Mouse (Mus musculus) CH12.LX (cell line): ENCODE measurements at regions not wholly inside any gene's neighbourhood (a gene's known extent, or its start where the extent isn't known, plus 50 kb on each side); places are given as distances from the start of the nearest gene placed in this dataset.

Experiments
- DNase-seq: peaks from one replicate; pipeline ENCODE4 v3.0.0-alpha.2; 2013; ENCODE audit errors: extremely low read depth
- H3K27ac ChIP-seq: 2 replicates; pipeline ENCODE4 v1.5.1; 2012; ENCODE audit warnings: low read depth, mild to moderate bottlenecking, control low read depth, moderate library complexity; ENCODE audit not compliant: insufficient read depth
- H3K27me3 ChIP-seq: replicated peaks from 2 replicates; pipeline ENCODE3; 2012; ENCODE audit warnings: inconsistent platforms
- H3K36me3 ChIP-seq, 2 experiments: replicated peaks in 1 of 2; 2 replicates each; pipeline versions ENCODE3 to v1.6.1; 2012; ENCODE audit warnings: inconsistent platforms in 1 of 2, low read length in 1 of 2, mild to moderate bottlenecking in 1 of 2, mixed read lengths in 1 of 2, moderate library complexity in 1 of 2; ENCODE audit not compliant: control insufficient read depth in 1 of 2, insufficient read depth in 1 of 2
- H3K4me1 ChIP-seq, 2 experiments: 2 replicates each; pipeline ENCODE4 v1.6.1; 2012; ENCODE audit warnings: inconsistent platforms in 1 of 2, moderate library complexity in 1 of 2; ENCODE audit not compliant: insufficient read depth in 2 of 2, control insufficient read depth in 1 of 2
- H3K4me2 ChIP-seq: 2 replicates; pipeline ENCODE4 v1.6.1; 2012; ENCODE audit warnings: low read depth, mild to moderate bottlenecking, control low read depth; ENCODE audit not compliant: poor library complexity, insufficient read depth, severe bottlenecking
- H3K4me3 ChIP-seq, 3 experiments: fragments of 150-350 bp in 1 of 3; sonication (generic) in 1 of 3; replicated peaks in 1 of 3; 2 replicates each; pipeline versions ENCODE3 to v1.5.1; 2011 to 2012; ENCODE audit warnings: low read depth in 2 of 3, low read length in 2 of 3, mild to moderate bottlenecking in 2 of 3, moderate library complexity in 2 of 3, control low read depth in 1 of 3, improper control_type of control experiment in 1 of 3, inconsistent platforms in 1 of 3, mixed read lengths in 1 of 3; ENCODE audit not compliant: poor library complexity in 1 of 3
- H3K79me2 ChIP-seq: replicated peaks from 2 replicates; pipeline ENCODE4 v1.6.1; 2012; ENCODE audit warnings: mild to moderate bottlenecking, moderate library complexity; ENCODE audit not compliant: control insufficient read depth, poor library complexity, insufficient read depth, severe bottlenecking; ENCODE audit errors: extremely low read depth
- H3K9ac ChIP-seq: 2 replicates; pipeline ENCODE4 v1.6.1; 2012; ENCODE audit warnings: low read depth, mild to moderate bottlenecking, control low read depth, moderate library complexity; ENCODE audit not compliant: insufficient read depth
- H3K9me3 ChIP-seq: replicated peaks from 2 replicates; pipeline ENCODE3; 2012; ENCODE audit warnings: low read length, inconsistent platforms, mixed read lengths
- CHD1 ChIP-seq: IDR thresholded peaks from 2 replicates; pipeline ENCODE4 v1.6.1; 2012; ENCODE audit warnings: low read depth, low read length, improper control_type of control experiment, inconsistent platforms
- CHD2 ChIP-seq: IDR thresholded peaks from 2 replicates; pipeline ENCODE4 v1.6.1; 2011; ENCODE audit warnings: low read length, improper control_type of control experiment
- CTCF ChIP-seq, 2 experiments: IDR thresholded peaks in 1 of 2; conservative IDR thresholded peaks in 1 of 2; 2 replicates each; pipeline ENCODE4 v1.5.1; 2011 to 2012; ENCODE audit warnings: low read depth in 2 of 2, low read length in 2 of 2, improper control_type of control experiment in 1 of 2, inconsistent platforms in 1 of 2, mild to moderate bottlenecking in 1 of 2, moderate library complexity in 1 of 2
- ELF1 ChIP-seq: IDR thresholded peaks from 2 replicates; pipeline ENCODE4 v1.6.1; 2014; ENCODE audit warnings: low read depth, mild to moderate bottlenecking, inconsistent platforms, low read length, improper control_type of control experiment
- EP300 ChIP-seq: IDR thresholded peaks from 2 replicates; pipeline ENCODE4 v1.6.1; 2011; ENCODE audit warnings: low read length, improper control_type of control experiment
- ETS1 ChIP-seq: conservative IDR thresholded peaks from 2 replicates; pipeline ENCODE4 v1.6.1; 2012; ENCODE audit warnings: low read depth, mild to moderate bottlenecking, inconsistent platforms, low read length, improper control_type of control experiment, moderate library complexity
- GABPA ChIP-seq: IDR thresholded peaks from 2 replicates; pipeline ENCODE4 v1.6.1; 2012; ENCODE audit warnings: low read depth, low read length, improper control_type of control experiment, inconsistent platforms; ENCODE audit not compliant: insufficient replicate concordance
- HCFC1 ChIP-seq: IDR thresholded peaks from 2 replicates; pipeline ENCODE4 v1.6.1; 2012; ENCODE audit warnings: low read depth, mild to moderate bottlenecking, inconsistent platforms, low read length, improper control_type of control experiment
- JUN ChIP-seq: IDR thresholded peaks from 2 replicates; pipeline ENCODE4 v1.6.1; 2011; ENCODE audit warnings: low read depth, mild to moderate bottlenecking, low read length, improper control_type of control experiment, moderate library complexity; ENCODE audit not compliant: insufficient read depth
- JUND ChIP-seq: conservative IDR thresholded peaks from 2 replicates; pipeline ENCODE4 v1.6.1; 2011; ENCODE audit warnings: low read depth, low read length, improper control_type of control experiment
- KAT2A ChIP-seq: IDR thresholded peaks from 2 replicates; pipeline ENCODE4 v1.6.1; 2012; ENCODE audit warnings: low read length, improper control_type of control experiment, inconsistent platforms; ENCODE audit not compliant: insufficient replicate concordance
- MAFK ChIP-seq: IDR thresholded peaks from 2 replicates; pipeline ENCODE4 v1.6.1; 2011; ENCODE audit warnings: low read length, improper control_type of control experiment; ENCODE audit not compliant: insufficient replicate concordance
- MAX ChIP-seq: IDR thresholded peaks from 2 replicates; pipeline ENCODE4 v1.6.1; 2011; ENCODE audit warnings: low read length, improper control_type of control experiment
- MAZ ChIP-seq: IDR thresholded peaks from 2 replicates; pipeline ENCODE4 v1.6.1; 2012; ENCODE audit warnings: low read depth, mild to moderate bottlenecking, inconsistent platforms, low read length, improper control_type of control experiment, moderate library complexity
- MEF2A ChIP-seq: IDR thresholded peaks from 2 replicates; pipeline ENCODE4 v1.6.1; 2014; ENCODE audit warnings: low read depth, mild to moderate bottlenecking, inconsistent platforms, low read length, improper control_type of control experiment, borderline replicate concordance
- MXI1 ChIP-seq: IDR thresholded peaks from 2 replicates; pipeline ENCODE4 v1.6.1; 2011; ENCODE audit warnings: mild to moderate bottlenecking, low read depth, low read length, improper control_type of control experiment
- MYC ChIP-seq: IDR thresholded peaks from 2 replicates; pipeline ENCODE4 v1.6.1; 2011; ENCODE audit warnings: low read depth, mild to moderate bottlenecking, improper control_type of control experiment, low read length
- NRF1 ChIP-seq: IDR thresholded peaks from 2 replicates; pipeline ENCODE4 v1.6.1; 2014; ENCODE audit warnings: low read depth, mild to moderate bottlenecking, inconsistent platforms, low read length, improper control_type of control experiment, moderate library complexity
- PAX5 ChIP-seq: IDR thresholded peaks from 2 replicates; pipeline ENCODE4 v1.6.1; 2012; ENCODE audit warnings: low read length, inconsistent platforms, mixed read lengths
- POLR2A ChIP-seq: IDR thresholded peaks from 2 replicates; pipeline ENCODE4 v1.6.1; 2011; ENCODE audit warnings: low read depth, mild to moderate bottlenecking, improper control_type of control experiment, low read length
- POLR2AphosphoS2 ChIP-seq: IDR thresholded peaks from 2 replicates; pipeline ENCODE4 v1.6.1; 2011; ENCODE audit warnings: low read depth, low read length, improper control_type of control experiment
- RAD21 ChIP-seq: IDR thresholded peaks from 2 replicates; pipeline ENCODE4 v1.6.1; 2011; ENCODE audit warnings: low read depth, mild to moderate bottlenecking, low read length, improper control_type of control experiment, moderate library complexity
- RCOR1 ChIP-seq: conservative IDR thresholded peaks from 2 replicates; pipeline ENCODE4 v1.6.1; 2012; ENCODE audit warnings: low read depth, mild to moderate bottlenecking, inconsistent platforms, low read length, improper control_type of control experiment
- SMC3 ChIP-seq: IDR thresholded peaks from 2 replicates; pipeline ENCODE4 v1.6.1; 2011; ENCODE audit warnings: low read depth, low read length, improper control_type of control experiment
- TBP ChIP-seq: conservative IDR thresholded peaks from 2 replicates; pipeline ENCODE4 v1.6.1; 2011; ENCODE audit warnings: low read depth, low read length, improper control_type of control experiment
- TCF12 ChIP-seq: IDR thresholded peaks from 2 replicates; pipeline ENCODE4 v1.6.1; 2014; ENCODE audit warnings: low read depth, mild to moderate bottlenecking, inconsistent platforms, low read length, improper control_type of control experiment
- UBTF ChIP-seq: IDR thresholded peaks from 2 replicates; pipeline ENCODE4 v1.6.1; 2012; ENCODE audit warnings: low read depth, mild to moderate bottlenecking, inconsistent platforms, low read length, improper control_type of control experiment, moderate library complexity
- USF1 ChIP-seq: IDR thresholded peaks from 2 replicates; pipeline ENCODE4 v1.6.1; 2014; ENCODE audit warnings: low read depth, mild to moderate bottlenecking, inconsistent platforms, low read length, improper control_type of control experiment
- ZMIZ1 ChIP-seq: IDR thresholded peaks from 2 replicates; pipeline ENCODE4 v1.6.1; 2012; ENCODE audit warnings: low read depth, mild to moderate bottlenecking, inconsistent platforms, low read length, improper control_type of control experiment
- ZNF384 ChIP-seq: IDR thresholded peaks from 2 replicates; pipeline ENCODE4 v1.6.1; 2012; ENCODE audit warnings: low read depth, low read length, improper control_type of control experiment, inconsistent platforms
- dilution Hi-C: fragments of 300-500 bp; cut with MboI; formaldehyde crosslinking; loops from 2 replicates; pipeline ENCODE4 v1.14.3; 2020; ENCODE audit warnings: low sequenced_read_pairs; ENCODE audit not compliant: extremely low pct_unique_long_range_greater_than_20kb, extremely low pct_ligation_motif_present
- in situ Hi-C: fragments of 300-500 bp; cut with MboI; formaldehyde crosslinking; loops from 3 replicates; pipeline ENCODE4 v1.14.3; 2019; ENCODE audit warnings: low sequenced_read_pairs, low pct_ligation_motif_present, low pct_unique_long_range_greater_than_20kb, mixed read lengths

DNA sequence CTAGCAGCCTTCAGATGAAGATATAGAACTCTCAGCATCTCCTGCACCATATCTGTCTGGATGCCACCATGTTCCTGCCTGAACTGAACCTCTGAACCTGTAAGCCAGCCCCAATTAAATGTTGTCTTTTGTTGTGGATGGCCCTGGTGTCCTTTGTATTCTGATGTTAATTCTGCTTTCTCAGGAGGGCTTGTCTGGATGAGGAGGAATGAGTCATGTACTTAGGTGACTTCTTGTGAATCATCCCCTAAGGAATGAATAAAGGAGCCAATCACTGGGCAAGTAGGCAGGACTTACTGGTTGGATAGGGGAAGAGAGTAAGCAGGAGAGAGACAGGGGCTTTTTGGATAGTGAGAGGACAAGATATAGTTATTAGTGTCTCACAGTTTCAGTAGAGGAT is 70.0 kb downstream of the Tmem270 start:
- no peak for DNase-seq
- H3K9me3 ChIP-seq, result peaks cover 8% of the 10 kb centered on the region
- in situ Hi-C loops (no loop called here), dilution Hi-C loops (no loop called here)
- no peaks in the 10 kb centered on the region for H3K4me1 ChIP-seq
- H3K4me2 ChIP-seq, result no peak overlapping the region
- TF ChIP-seq MXI1 (no peak), KAT2A (no peak), MEF2A (no peak), TCF12 (no peak), ETS1 (no peak), JUN (no peak), EP300 (no peak), ZNF384 (no peak), MYC (no peak), MAFK (no peak), CHD1 (no peak), GABPA (no peak), ZMIZ1 (no peak), SMC3 (no peak), UBTF (no peak), TBP (no peak), JUND (no peak), ELF1 (no peak), CTCF (conservative IDR thresholded peaks at IDR 0.05 in 1 of 2, IDR thresholded peaks at IDR 0.05 in 1 of 2; ENCODE audit: low read depth in 2 of 2, low read length in 2 of 2) (no peak), RCOR1 (no peak)
- H3K79me2 ChIP-seq, result no peaks in the 10 kb centered on the region
- H3K27me3 ChIP-seq, result peaks cover 60% of the 10 kb centered on the region
- no peak overlapping the region for H3K4me3 ChIP-seq
- no peak overlapping the region for H3K27ac ChIP-seq
- H3K9ac ChIP-seq, result no peak overlapping the region
- H3K36me3 ChIP-seq, result no peaks in the 10 kb centered on the region

DNA sequence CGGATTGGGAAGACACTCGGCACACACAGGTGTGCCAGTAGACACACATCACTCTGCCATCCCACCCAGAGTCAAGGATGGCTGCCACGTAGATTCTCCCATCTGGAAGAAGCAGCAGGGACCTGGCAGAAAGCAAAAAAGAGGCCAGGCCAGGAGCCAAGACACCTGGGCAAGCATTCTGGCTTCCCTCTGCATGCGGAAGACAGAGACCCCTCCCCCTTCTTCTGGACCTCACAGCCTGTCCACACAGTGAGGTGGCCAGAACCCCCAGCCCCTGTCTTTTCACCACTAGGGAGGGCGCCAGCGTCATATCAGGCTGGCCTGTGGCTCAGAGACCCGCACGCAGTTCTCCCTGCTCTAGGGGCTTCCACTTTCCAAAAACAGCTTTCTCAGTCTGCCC is 73.6 kb downstream of the Tmem270 start:
- Histone ChIP-seq H3K27me3 (peaks cover 59% of the 10 kb centered on the region), H3K4me1 (no peaks in the 10 kb centered on the region), H3K36me3 (no peaks in the 10 kb centered on the region), H3K79me2 (no peaks in the 10 kb centered on the region), H3K4me3 (no peak overlapping the region), H3K9me3 (no peaks in the 10 kb centered on the region), H3K9ac (no peak overlapping the region), H3K27ac (no peak overlapping the region), H3K4me2 (no peak overlapping the region)
- dilution Hi-C loops (no loop called here), in situ Hi-C loops (no loop called here)
- DNase-seq, result no peak
- no peak for TF ChIP-seq MAX
- no peak for TF ChIP-seq POLR2A
- no peak for TF ChIP-seq MAZ
- TF ChIP-seq USF1, result no peak
- TF ChIP-seq POLR2AphosphoS2, result no peak
- no peak for TF ChIP-seq TCF12
- TF ChIP-seq CHD2, result no peak
- no peak for TF ChIP-seq NRF1
- TF ChIP-seq RAD21, result no peak
- TF ChIP-seq JUN, result no peak
- TF ChIP-seq TBP, result no peak
- no peak for TF ChIP-seq MXI1
- no peak for TF ChIP-seq HCFC1
- TF ChIP-seq RCOR1, result no peak
- no peak for TF ChIP-seq CTCF (conservative IDR thresholded peaks at IDR 0.05 in 1 of 2, IDR thresholded peaks at IDR 0.05 in 1 of 2; ENCODE audit: low read depth in 2 of 2, low read length in 2 of 2)
- no peak for TF ChIP-seq MEF2A
- no peak for TF ChIP-seq MYC
- TF ChIP-seq PAX5, result no peak
